Mouse (Mus musculus) lung, postnatal 14 days (tissue): ENCODE results near the gene H2-M5.
A peak's percentile ranks its signal among the peaks of the same experiment; 100 is the strongest.

Experiments
- DNase-seq: peaks from one replicate; pipeline ENCODE4 v3.0.0; 2021

Gene H2-M5

DNA sequence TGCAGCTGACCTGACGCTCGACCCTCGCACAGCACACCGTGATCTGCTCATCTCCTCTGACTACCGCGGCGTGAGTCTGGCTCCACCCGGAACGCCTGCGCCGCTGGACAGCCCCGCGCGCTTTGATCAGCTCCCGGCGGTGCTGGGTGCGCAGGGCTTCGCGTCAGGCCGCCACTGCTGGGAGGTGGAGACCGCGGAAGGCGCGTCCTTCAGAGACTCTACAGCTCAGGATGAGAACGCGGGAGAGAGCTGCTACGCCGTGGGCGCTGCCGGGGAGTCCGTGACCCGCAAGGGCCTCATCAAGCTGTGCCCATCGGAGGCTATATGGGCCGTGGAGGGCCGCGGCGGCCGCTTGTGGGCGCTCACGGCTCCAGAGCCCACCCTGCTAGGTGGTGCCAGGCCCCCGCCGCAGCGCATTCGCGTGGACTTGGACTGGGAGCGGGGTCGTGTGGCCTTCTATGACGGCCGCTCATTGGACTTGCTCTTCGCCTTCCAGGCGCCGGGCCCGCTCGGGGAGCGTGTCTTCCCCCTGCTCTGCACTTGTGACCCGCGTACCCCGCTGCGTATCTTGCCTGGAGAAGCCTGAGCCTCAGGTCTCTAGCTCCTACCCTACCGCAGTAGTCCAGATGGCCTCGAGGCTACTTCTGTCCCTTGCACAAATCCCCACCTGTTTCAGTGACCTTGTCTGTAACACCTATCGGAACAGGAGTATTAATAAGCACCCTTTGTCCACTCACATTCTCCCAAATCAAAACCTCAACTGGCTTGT is 42.1 kb downstream of the H2-M5 start:
- DNase-seq: peak; percentile 41

DNA sequence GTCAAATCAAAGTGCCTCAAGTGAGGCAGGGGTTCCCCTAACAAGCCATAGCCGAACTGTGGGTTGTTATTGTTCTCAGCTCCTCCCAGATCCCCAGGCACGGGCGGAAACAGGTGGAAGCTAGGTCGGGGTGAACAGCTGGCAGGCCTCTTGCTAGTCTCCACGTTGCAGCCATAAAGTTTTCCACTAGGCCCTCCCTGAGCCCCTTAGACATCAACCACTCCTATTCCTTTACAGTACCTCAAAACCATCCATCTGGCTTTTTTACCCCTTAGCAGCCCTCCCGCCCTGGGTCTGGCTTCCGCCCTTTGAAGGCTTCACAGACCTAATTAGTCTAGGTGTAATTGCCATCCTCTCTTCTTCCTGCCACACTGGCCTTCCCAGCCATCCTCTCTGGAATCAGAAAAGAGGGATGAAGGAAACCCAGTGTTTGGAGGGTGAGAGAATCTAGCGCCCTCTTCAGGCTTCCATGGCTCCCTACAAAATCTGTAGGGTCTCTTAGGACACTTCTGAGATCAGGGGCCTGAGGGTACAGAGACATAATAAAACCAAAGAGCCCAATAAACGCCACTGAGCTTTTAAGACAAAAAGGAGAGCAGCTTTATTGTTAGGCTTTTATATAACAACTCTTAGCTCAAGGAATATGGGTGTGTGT is 45.1 kb downstream of the H2-M5 start:
- DNase-seq: no peak

DNA sequence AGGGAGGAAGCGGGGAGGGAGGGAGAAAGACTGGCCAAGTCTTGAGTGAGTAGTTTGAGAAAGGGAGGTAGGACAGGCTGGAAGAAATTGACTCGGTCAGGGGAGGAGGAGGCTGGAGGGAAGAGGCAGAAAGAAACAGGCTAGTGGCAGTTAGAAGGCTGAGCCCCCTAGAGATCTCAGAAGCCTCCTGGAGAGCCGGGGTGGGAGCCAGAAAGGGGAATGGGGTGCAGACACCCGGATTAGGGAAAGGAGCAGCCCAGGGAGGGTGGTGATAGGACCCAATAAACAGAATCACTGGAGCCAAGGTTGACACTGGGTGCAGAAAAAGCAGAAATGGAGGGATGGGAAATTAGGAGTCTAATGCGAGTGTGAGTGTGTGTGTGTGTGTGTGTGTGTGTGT is 45.6 kb downstream of the H2-M5 start:
- DNase-seq: no peak

DNA sequence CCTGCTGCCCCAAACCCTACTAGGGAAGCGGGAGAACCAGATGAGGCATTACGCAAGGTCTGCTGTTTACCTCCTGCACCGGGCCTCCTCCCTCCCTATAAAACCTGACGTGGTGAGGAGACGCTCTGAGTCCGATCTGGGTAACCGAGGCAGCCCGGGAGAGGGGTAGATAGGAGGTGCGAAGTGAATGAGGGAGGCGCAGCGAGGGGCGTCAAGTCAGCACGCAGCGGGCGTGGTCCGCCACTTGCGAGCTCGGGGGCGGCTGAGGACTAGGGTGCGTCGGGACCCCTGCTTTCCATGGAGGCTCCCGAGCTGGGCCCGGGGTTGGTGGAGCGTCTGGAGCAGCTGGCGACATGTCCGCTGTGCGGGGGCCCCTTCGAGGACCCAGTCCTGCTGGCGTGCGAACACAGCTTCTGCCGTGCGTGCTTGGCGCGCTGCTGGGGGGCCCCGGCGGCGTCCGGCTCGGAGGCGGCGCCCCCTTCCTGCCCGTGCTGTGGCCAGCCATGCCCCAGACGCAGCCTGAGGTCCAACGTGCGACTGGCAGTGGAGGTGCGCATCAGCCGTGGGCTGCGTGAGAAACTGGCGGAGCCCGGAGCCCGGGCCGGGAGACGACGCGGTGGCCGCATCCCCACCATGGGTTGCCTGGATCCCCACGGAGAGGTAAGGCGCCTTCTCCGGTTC is 46.4 kb downstream of the H2-M5 start, which contains the start of gene Rnf39:
Rnf39 (plus strand) TSS at position 128 of the 681 bp plus-strand sequence.
- DNase-seq: peak; percentile 20

DNA sequence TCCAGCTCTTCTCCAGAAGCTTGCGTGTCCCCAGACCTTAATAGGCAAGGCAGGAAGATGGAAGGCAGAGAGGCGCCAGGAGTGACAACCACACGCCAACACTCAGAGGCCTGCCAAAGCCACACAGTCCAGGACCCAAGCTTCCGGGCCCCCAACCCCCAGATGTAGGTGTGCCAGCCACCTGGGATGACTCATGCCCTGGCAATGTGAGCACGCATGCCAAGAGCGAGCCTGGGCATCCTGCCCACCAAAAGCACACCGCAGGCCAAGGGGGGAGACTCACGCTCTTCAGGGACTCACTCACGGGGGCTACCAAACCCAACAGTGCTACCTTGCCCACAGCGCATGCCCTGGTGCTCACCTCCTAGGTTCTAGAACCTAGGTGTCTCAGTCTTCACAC is 46.9 kb downstream of the H2-M5 start:
- peak; percentile 77 for DNase-seq

DNA sequence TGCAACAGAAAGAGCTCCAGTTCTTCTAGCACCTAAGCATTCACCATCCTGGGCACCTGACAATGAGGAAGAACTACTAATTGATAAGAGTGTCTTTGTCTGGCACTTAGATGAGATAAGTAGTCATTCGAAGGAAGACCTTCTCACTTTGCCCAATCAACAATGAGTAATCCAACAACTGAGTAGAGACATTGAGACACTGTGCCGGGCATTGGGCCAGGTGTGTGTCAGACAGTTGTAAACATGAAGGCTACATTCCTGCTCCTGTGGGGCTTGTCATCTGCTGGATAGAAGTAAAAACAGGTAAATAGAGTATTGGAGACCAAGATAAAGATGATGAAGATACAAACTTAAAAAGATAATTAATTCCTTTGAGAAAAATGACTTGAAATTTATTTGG is 51.3 kb downstream of the H2-M5 start:
- no peak for DNase-seq
